Mouse (Mus musculus): ENCODE results near the gene Hectd4. TPM values are rescaled to one million over a fixed set of nuclear protein-coding genes. Genes with fewer than 3 reads are reported as not detected.
"Not testable (repeated sequence)": the region's sequence is repeated elsewhere in the genome, so short reads cannot be mapped to it uniquely, and the experiment has no call there.

The Hectd4 gene
- polyA plus RNA-seq, 1 experiment from 2014 or later = 14.7 TPM

- H3K36me3 ChIP-seq = no peaks in the 10 kb centered on the region
- H3K4me1 ChIP-seq (replicated peaks) = peaks cover 33% of the 10 kb centered on the region
- no peaks in the 10 kb centered on the region for H3K27me3 ChIP-seq
- no peak for ATAC-seq (ENCODE audit: low read depth)
- no peak overlapping the region for H3K27ac ChIP-seq (replicated peaks)
- no peak overlapping the region for H3K9ac ChIP-seq
- WGBS = 78% methylated on average over 3 of the region's 3 CpGs
- no peak overlapping the region for H3K4me2 ChIP-seq
- H3K4me3 ChIP-seq = no peak overlapping the region
- H3K9me3 ChIP-seq = no peaks in the 10 kb centered on the region
These were observed 4.8 kb downstream of the Hectd4 start for GRCm38 (mm10) chr5:121224856-121225255.

- 88% methylated on average over 2 of the region's 2 CpGs for WGBS
- no peak overlapping the region for H3K9ac ChIP-seq
- H3K27ac ChIP-seq (replicated peaks) = no peak overlapping the region
- H3K36me3 ChIP-seq = no peaks in the 10 kb centered on the region
- H3K4me1 ChIP-seq (replicated peaks) = peaks cover 33% of the 10 kb centered on the region
- no peak overlapping the region for H3K4me3 ChIP-seq
- no peak overlapping the region for H3K4me2 ChIP-seq
- no peak for ATAC-seq (ENCODE audit: low read depth)
- H3K9me3 ChIP-seq = no peaks in the 10 kb centered on the region
- no peaks in the 10 kb centered on the region for H3K27me3 ChIP-seq
These were observed 5.8 kb downstream of the Hectd4 start for GRCm38 (mm10) chr5:121225854-121226253.

- Histone ChIP-seq H3K36me3 (no peaks in the 10 kb centered on the region), H3K27me3 (no peaks in the 10 kb centered on the region), H3K4me3 (no peak overlapping the region), H3K9me3 (no peaks in the 10 kb centered on the region), H3K27ac (replicated peaks) (no peak overlapping the region), H3K4me2 (no peak overlapping the region), H3K4me1 (replicated peaks) (peaks cover 30% of the 10 kb centered on the region), H3K9ac (no peak overlapping the region)
- 68% methylated on average over 3 of the region's 3 CpGs for WGBS
- ATAC-seq (ENCODE audit: low read depth) = no peak
These were observed 6.4 kb downstream of the Hectd4 start for GRCm38 (mm10) chr5:121226406-121226805.

GRCm38 (mm10) chr5:121226845-121227244, 6.8 kb downstream of the Hectd4 start:
- Histone ChIP-seq H3K4me1 (replicated peaks) (peaks cover 26% of the 10 kb centered on the region), H3K9ac (no peak overlapping the region), H3K4me2 (no peak overlapping the region), H3K4me3 (no peak overlapping the region), H3K27ac (replicated peaks) (no peak overlapping the region), H3K9me3 (no peaks in the 10 kb centered on the region), H3K36me3 (no peaks in the 10 kb centered on the region), H3K27me3 (no peaks in the 10 kb centered on the region)
- no peak for ATAC-seq (ENCODE audit: low read depth)
- WGBS = 88% methylated on average over 4 of the region's 4 CpGs

- ATAC-seq (ENCODE audit: low read depth); H3K9ac ChIP-seq; H3K27ac ChIP-seq (replicated peaks); H3K27me3 ChIP-seq; H3K4me3 ChIP-seq; H3K4me2 ChIP-seq; H3K36me3 ChIP-seq; H3K9me3 ChIP-seq: not testable (repeated sequence)
- WGBS = 100% methylated on average over 1 of the region's 1 CpGs
- peaks cover 21% of the 10 kb centered on the region for H3K4me1 ChIP-seq (replicated peaks)
These were observed 7.3 kb downstream of the Hectd4 start for GRCm38 (mm10) chr5:121227330-121227729.

GRCm38 (mm10) chr5:121229182-121229581, 9.2 kb downstream of the Hectd4 start:
- no peak overlapping the region for H3K4me2 ChIP-seq
- no peaks in the 10 kb centered on the region for H3K36me3 ChIP-seq
- H3K27me3 ChIP-seq = no peaks in the 10 kb centered on the region
- no peak overlapping the region for H3K27ac ChIP-seq (replicated peaks)
- 91% methylated on average over 2 of the region's 2 CpGs for WGBS
- no peak for ATAC-seq (ENCODE audit: low read depth)
- H3K9me3 ChIP-seq = no peaks in the 10 kb centered on the region
- H3K4me1 ChIP-seq (replicated peaks) = peaks cover 10% of the 10 kb centered on the region; the same call in 1 of the 2 replicates
- H3K4me3 ChIP-seq = no peak overlapping the region
- no peak overlapping the region for H3K9ac ChIP-seq

GRCm38 (mm10) chr5:121230811-121231210, 10.8 kb downstream of the Hectd4 start:
- WGBS = 92% methylated on average over 9 of the region's 9 CpGs
- no peaks in the 10 kb centered on the region for H3K9me3 ChIP-seq

GRCm38 (mm10) chr5:121232789-121233188, 12.8 kb downstream of the Hectd4 start:
- Histone ChIP-seq H3K4me3 (no peak overlapping the region), H3K4me1 (replicated peaks) (no peaks in the 10 kb centered on the region), H3K27me3 (no peaks in the 10 kb centered on the region), H3K9me3 (no peaks in the 10 kb centered on the region), H3K9ac (no peak overlapping the region), H3K36me3 (no peaks in the 10 kb centered on the region), H3K4me2 (no peak overlapping the region), H3K27ac (replicated peaks) (no peak overlapping the region)
- 100% methylated on average over 1 of the region's 1 CpGs for WGBS
- ATAC-seq (ENCODE audit: low read depth) = no peak

More at GRCm38 (mm10) chr5:121230811-121231210, 10.8 kb downstream of the Hectd4 start:
- peaks cover 5% of the 10 kb centered on the region; the same call in 1 of the 2 replicates for H3K4me1 ChIP-seq (replicated peaks)
- ATAC-seq (ENCODE audit: low read depth) = no peak
- no peak overlapping the region for H3K27ac ChIP-seq (replicated peaks)
- H3K27me3 ChIP-seq = no peaks in the 10 kb centered on the region
- no peaks in the 10 kb centered on the region for H3K36me3 ChIP-seq
- no peak overlapping the region for H3K4me2 ChIP-seq
- no peak overlapping the region for H3K9ac ChIP-seq
- H3K4me3 ChIP-seq = no peak overlapping the region

- no peak overlapping the region for H3K9ac ChIP-seq
- H3K36me3 ChIP-seq = no peaks in the 10 kb centered on the region
- no peaks in the 10 kb centered on the region for H3K9me3 ChIP-seq
- H3K27ac ChIP-seq (replicated peaks) = no peak overlapping the region
- no peak overlapping the region for H3K4me3 ChIP-seq
- no peak for ATAC-seq (ENCODE audit: low read depth)
- H3K27me3 ChIP-seq = no peaks in the 10 kb centered on the region
- H3K4me1 ChIP-seq (replicated peaks) = no peaks in the 10 kb centered on the region
- H3K4me2 ChIP-seq = no peak overlapping the region
- WGBS = 93% methylated on average over 2 of the region's 2 CpGs
These were observed 13.7 kb downstream of the Hectd4 start for GRCm38 (mm10) chr5:121233726-121234125.

- Histone ChIP-seq H3K36me3 (no peaks in the 10 kb centered on the region), H3K4me2 (no peak overlapping the region), H3K4me3 (no peak overlapping the region), H3K27me3 (no peaks in the 10 kb centered on the region), H3K27ac (replicated peaks) (no peak overlapping the region), H3K4me1 (replicated peaks) (no peaks in the 10 kb centered on the region), H3K9me3 (no peaks in the 10 kb centered on the region), H3K9ac (no peak overlapping the region)
- 88% methylated on average over 5 of the region's 5 CpGs for WGBS
- ATAC-seq (ENCODE audit: low read depth) = no peak
These were observed 16.2 kb downstream of the Hectd4 start for GRCm38 (mm10) chr5:121236171-121236570.

GRCm38 (mm10) chr5:121238208-121238607, 18.2 kb downstream of the Hectd4 start:
- WGBS = 68% methylated on average over 2 of the region's 2 CpGs
- no peak for ATAC-seq (ENCODE audit: low read depth)
- Histone ChIP-seq H3K36me3 (no peaks in the 10 kb centered on the region), H3K4me1 (replicated peaks) (no peaks in the 10 kb centered on the region), H3K4me2 (no peak overlapping the region), H3K9me3 (no peaks in the 10 kb centered on the region), H3K4me3 (no peak overlapping the region), H3K27ac (replicated peaks) (no peak overlapping the region), H3K9ac (no peak overlapping the region), H3K27me3 (no peaks in the 10 kb centered on the region)

GRCm38 (mm10) chr5:121239846-121240245, 19.8 kb downstream of the Hectd4 start:
- 79% methylated on average over 5 of the region's 5 CpGs for whole genome bisulfite sequencing
- H3K9ac ChIP-seq = no peak overlapping the region
- no peak for ATAC-seq (ENCODE audit: low read depth)

GRCm38 (mm10) chr5:121241182-121241581, 21.2 kb downstream of the Hectd4 start:
- H3K4me3 ChIP-seq = no peak overlapping the region

More at GRCm38 (mm10) chr5:121239846-121240245, 19.8 kb downstream of the Hectd4 start:
- Histone ChIP-seq H3K27ac (replicated peaks) (no peak overlapping the region), H3K9me3 (no peaks in the 10 kb centered on the region), H3K4me3 (no peak overlapping the region), H3K36me3 (no peaks in the 10 kb centered on the region), H3K4me1 (replicated peaks) (no peaks in the 10 kb centered on the region), H3K27me3 (no peaks in the 10 kb centered on the region), H3K4me2 (no peak overlapping the region)

More at GRCm38 (mm10) chr5:121241182-121241581, 21.2 kb downstream of the Hectd4 start:
- Histone ChIP-seq H3K27me3 (no peaks in the 10 kb centered on the region), H3K27ac (replicated peaks) (no peak overlapping the region), H3K4me1 (replicated peaks) (no peaks in the 10 kb centered on the region; the same call in none of the 2 replicates), H3K4me2 (no peak overlapping the region), H3K9me3 (no peaks in the 10 kb centered on the region), H3K9ac (no peak overlapping the region), H3K36me3 (no peaks in the 10 kb centered on the region)
- no peak for ATAC-seq (ENCODE audit: low read depth)
